Mouse (Mus musculus) cortical plate, adult 2 months (tissue): ENCODE measurements around the gene Smurf1.

Experiments
- CTCF ChIP-seq: fragments of 200-500 bp; IDR thresholded peaks from 2 replicates; pipeline ENCODE4 v1.5.1; 2011; ENCODE audit warnings: mild to moderate bottlenecking, control low read depth, low read length; ENCODE audit not compliant: insufficient read depth; ENCODE audit errors: extremely low read depth
- POLR2A ChIP-seq: fragments of 200-500 bp; IDR thresholded peaks from 2 replicates; pipeline ENCODE4 v1.6.1; 2011; ENCODE audit warnings: mild to moderate bottlenecking, low read length, control low read depth; ENCODE audit not compliant: insufficient read depth; ENCODE audit errors: extremely low read depth

DNA sequence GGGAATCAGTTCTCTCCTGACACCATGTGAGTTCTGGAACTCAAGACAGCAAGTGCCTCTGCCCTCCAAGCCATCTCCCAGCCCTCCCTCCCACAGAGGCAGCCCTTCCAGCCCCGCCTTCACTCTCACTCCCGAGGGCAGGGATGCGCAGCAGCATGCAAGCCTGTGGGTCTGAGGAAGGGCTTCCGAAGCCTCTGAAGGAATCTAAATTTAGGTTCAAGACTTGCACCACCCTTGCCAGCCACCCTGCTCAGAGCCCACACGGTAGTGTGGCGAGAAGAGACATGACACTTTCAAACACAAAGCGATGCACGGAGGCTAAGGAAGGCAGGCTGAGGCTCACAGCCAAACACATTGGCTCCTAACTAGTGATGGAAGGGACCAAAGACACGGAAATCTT is 23.2 kb downstream of the Smurf1 start:
- TF ChIP-seq CTCF: no peak
- TF ChIP-seq POLR2A: no peak
